8 mouse cellular contexts compared by ENCODE assay signal in genomic region chr12:24706764-24707479, GRCm38 (mm10). TPM values are rescaled to one million over a fixed set of nuclear protein-coding genes. Genes with fewer than 3 reads are reported as not detected.
DNase-seq lines count a peak whose midpoint lies in the region; ATAC-seq and TF ChIP-seq lines count a peak whose summit lies in the region.

No protein-coding gene starts in this region.

- H3K4me3 ChIP-seq in lung, embryonic 16.5 days (ENCODE audit: low read length) = peak overlapping the region; percentile 86
- H3K4me3 ChIP-seq in hindbrain, embryonic 15.5 days = peak overlapping the region; percentile 93
- peak overlapping the region; percentile 77 for H3K4me3 ChIP-seq in liver, embryonic 12.5 days
- H3K4me3 ChIP-seq in spleen, adult 2 months (ENCODE audit: extremely low read depth, insufficient read depth, insufficient read length) = peak overlapping the region; percentile 42; the same call in 1 of the 2 replicates

- peak overlapping the region; percentile 81 for H3K4me2 ChIP-seq in lung, embryonic 16.5 days (ENCODE audit: low read depth, low read length)
- H3K4me2 ChIP-seq in hindbrain, embryonic 15.5 days = peak overlapping the region; percentile 93
- H3K4me2 ChIP-seq in liver, embryonic 12.5 days = peak overlapping the region; percentile 85

- ATAC-seq in lung, embryonic 16.5 days (ENCODE audit: low read depth) = peak; percentile 13; the same call in 1 of the 2 replicates
- no peak for ATAC-seq in hindbrain, embryonic 15.5 days (ENCODE audit: low FRiP score, low read depth)
- ATAC-seq in liver, embryonic 12.5 days = peak; percentile 66

- no peak for DNase-seq in lung, postnatal 10 days
- peak; percentile 86 for DNase-seq in embryo, embryonic 11 days
- no peak for DNase-seq in spleen, adult 2 months (ENCODE audit: low read depth in 1 of 2, low spot score in 2 of 2)
- no peak for DNase-seq in gastrocnemius, adult 8-10 months (ENCODE audit: low spot score in 2 of 2)
- DNase-seq in cerebellum, postnatal 36 days = no peak

- H3K9ac ChIP-seq in lung, embryonic 16.5 days (ENCODE audit: low read length) = peak overlapping the region; percentile 68
- H3K9ac ChIP-seq in hindbrain, embryonic 15.5 days = no peak overlapping the region
- H3K9ac ChIP-seq in liver, embryonic 12.5 days = peak overlapping the region; percentile 84

- peaks cover 24% of the 10 kb centered on the region for H3K4me1 ChIP-seq in lung, embryonic 16.5 days (replicated peaks; ENCODE audit: control insufficient read depth, insufficient read depth, low read length)
- peaks cover 21% of the 10 kb centered on the region for H3K4me1 ChIP-seq in hindbrain, embryonic 15.5 days (replicated peaks)
- peaks cover 79% of the 10 kb centered on the region for H3K4me1 ChIP-seq in liver, embryonic 12.5 days
- peaks cover 13% of the 10 kb centered on the region for H3K4me1 ChIP-seq in spleen, adult 2 months (ENCODE audit: control insufficient read depth, insufficient read depth, insufficient read length)

- no peak for TF ChIP-seq POLR2A in spleen, adult 2 months (IDR thresholded peaks at IDR 0.05; ENCODE audit: low read depth, low read length)

- 0 out of 2 replicates have a peak overlapping the region, but pooled peaks have one; percentile 51 for H3K27ac ChIP-seq in lung, embryonic 16.5 days (ENCODE audit: low read length)
- no peak overlapping the region for H3K27ac ChIP-seq in hindbrain, embryonic 15.5 days (replicated peaks)
- H3K27ac ChIP-seq in liver, embryonic 12.5 days = peak overlapping the region; percentile 87
- H3K27ac ChIP-seq in spleen, adult 2 months (ENCODE audit: insufficient read depth, low read length) = 0 out of 2 replicates have a peak overlapping the region, but pooled peaks have one; percentile 31

- TF ChIP-seq CTCF in spleen, adult 2 months (IDR thresholded peaks at IDR 0.05; ENCODE audit: extremely low read depth, insufficient read depth, insufficient read length, insufficient replicate concordance) = no peak

- WGBS in lung, embryonic 16.5 days = 2% methylated on average over 27 of the region's 27 CpGs
- WGBS in hindbrain, embryonic 15.5 days = 1% methylated on average over 27 of the region's 27 CpGs
- WGBS in liver, embryonic 12.5 days (ENCODE audit: insufficient replicate concordance) = under 1% methylated on average over 27 of the region's 27 CpGs
- WGBS in spleen, adult 2 months = 3% methylated on average over 27 of the region's 27 CpGs

- H3K27me3 ChIP-seq in lung, embryonic 16.5 days (ENCODE audit: control insufficient read depth, insufficient read depth, low read depth, low read length) = no peaks in the 10 kb centered on the region
- peaks cover 9% of the 10 kb centered on the region for H3K27me3 ChIP-seq in hindbrain, embryonic 15.5 days
- no peaks in the 10 kb centered on the region for H3K27me3 ChIP-seq in liver, embryonic 12.5 days (replicated peaks)
- 0 out of 2 replicates have a peak, but pooled peaks cover 2% of the 10 kb centered on the region for H3K27me3 ChIP-seq in spleen, adult 2 months (ENCODE audit: control insufficient read depth, insufficient read depth, low read length)

- H3K9me3 ChIP-seq in lung, embryonic 16.5 days (ENCODE audit: control insufficient read depth, low read length) = no peaks in the 10 kb centered on the region
- no peaks in the 10 kb centered on the region for H3K9me3 ChIP-seq in hindbrain, embryonic 15.5 days
- no peaks in the 10 kb centered on the region for H3K9me3 ChIP-seq in liver, embryonic 12.5 days (replicated peaks)

- peaks cover 8% of the 10 kb centered on the region for H3K36me3 ChIP-seq in lung, embryonic 16.5 days (ENCODE audit: control insufficient read depth, insufficient read depth, low read length)
- no peaks in the 10 kb centered on the region for H3K36me3 ChIP-seq in hindbrain, embryonic 15.5 days
- H3K36me3 ChIP-seq in liver, embryonic 12.5 days = peaks cover 32% of the 10 kb centered on the region
- no peaks in the 10 kb centered on the region for H3K36me3 ChIP-seq in spleen, adult 2 months (ENCODE audit: control insufficient read depth, insufficient read depth, low read length)

RNA-seq across cellular contexts. Expression of gene Rrm2, which starts 1.1 kb away (rescaled TPM):
- polyA plus RNA-seq in lung, embryonic 16.5 days (2015; fragmentation: Nextera tagmentation; extraction: Ambion mirVana) = 196 and 207 TPM in 2 replicates
- polyA plus RNA-seq in hindbrain, embryonic 15.5 days (2015; fragmentation: Nextera tagmentation; extraction: Ambion mirVana) = 64.0 and 73.5 TPM in 2 replicates
- polyA plus RNA-seq in liver, embryonic 12.5 days (2016; fragmentation: Nextera tagmentation; extraction: Ambion mirVana) = 531 and 552 TPM in 2 replicates
- polyA plus RNA-seq in spleen, adult 2 months (2012; rRNA removed) = 12.7 and 23.1 TPM in 2 replicates
- total RNA-seq in gastrocnemius, adult 8-10 months (2022) = under 1 TPM; 0.46 to 0.73 (median 0.50) TPM

RNA-seq across cellular contexts. Expression of gene Cys1, which starts 25.3 kb away (rescaled TPM):
- 1.6 and 2.4 TPM in 2 replicates for polyA plus RNA-seq in lung, embryonic 16.5 days (2015; fragmentation: Nextera tagmentation; extraction: Ambion mirVana)
- polyA plus RNA-seq in hindbrain, embryonic 15.5 days (2015; fragmentation: Nextera tagmentation; extraction: Ambion mirVana) = 1.3 and 1.6 TPM in 2 replicates
- polyA plus RNA-seq in liver, embryonic 12.5 days (2016; fragmentation: Nextera tagmentation; extraction: Ambion mirVana) = 0.56 and 1.0 TPM in 2 replicates
- 2.2 and 2.7 TPM in 2 replicates for polyA plus RNA-seq in spleen, adult 2 months (2012; rRNA removed)
- 1 to 10 TPM; 1.9 to 3.4 (median 2.9) TPM for total RNA-seq in gastrocnemius, adult 8-10 months (2022)

RNA-seq across cellular contexts. Expression of gene Klf11, which starts 55.8 kb away (rescaled TPM):
- polyA plus RNA-seq in lung, embryonic 16.5 days (2015; fragmentation: Nextera tagmentation; extraction: Ambion mirVana) = 15.7 and 15.8 TPM in 2 replicates
- polyA plus RNA-seq in hindbrain, embryonic 15.5 days (2015; fragmentation: Nextera tagmentation; extraction: Ambion mirVana) = 14.3 TPM in 2 replicates
- polyA plus RNA-seq in liver, embryonic 12.5 days (2016; fragmentation: Nextera tagmentation; extraction: Ambion mirVana) = 9.2 and 10.6 TPM in 2 replicates
- polyA plus RNA-seq in spleen, adult 2 months (2012; rRNA removed) = 8.2 and 15.3 TPM in 2 replicates
- 1 to 10 TPM; 3.2 to 4.5 (median 4.2) TPM for total RNA-seq in gastrocnemius, adult 8-10 months (2022)

Comparison
In these comparisons a context has a peak if more than half of its experiments do, and no peak if none do; other contexts are left out.
1. H3K4me3 ChIP-seq: peak in every context shown above with its lines; median percentile 93 in hindbrain, embryonic 15.5 days; 86 in lung, embryonic 16.5 days; 77 in liver, embryonic 12.5 days; 42 in spleen, adult 2 months.